Mouse (Mus musculus) brain, embryonic 14.5 days (tissue): ENCODE results near the gene Commd6.

ENCODE experiments used
- CTCF ChIP-seq: fragments of 200-500 bp; IDR thresholded peaks from 2 replicates; pipeline ENCODE4 v1.5.1; 2012; ENCODE audit warnings: inconsistent platforms, mild to moderate bottlenecking, moderate library complexity, borderline replicate concordance; ENCODE audit not compliant: insufficient read depth, insufficient read length; ENCODE audit errors: extremely low read depth
- POLR2A ChIP-seq: fragments of 200-500 bp; IDR thresholded peaks from 2 replicates; pipeline ENCODE4 v1.6.1; 2012; ENCODE audit warnings: mild to moderate bottlenecking, inconsistent platforms, borderline replicate concordance; ENCODE audit not compliant: poor library complexity, insufficient read depth, insufficient read length, severe bottlenecking; ENCODE audit errors: extremely low read depth

- TF ChIP-seq POLR2A (no peak), CTCF (no peak)
Measured at GRCm38 (mm10) chr14:101617680-101618079, 22.8 kb downstream of the Commd6 start.
